Mouse (Mus musculus): ENCODE measurements around the gene Copa. TPM values are rescaled to one million over a fixed set of nuclear protein-coding genes. Genes with fewer than 3 reads are reported as not detected.

Gene Copa
- polyA plus RNA-seq, 1 experiment = 163 TPM

GRCm38 (mm10) chr1:172140160-172140559, 57.8 kb downstream of the Copa start:
- no peak overlapping the region for H3K9ac ChIP-seq (ENCODE audit: low read depth, poor library complexity, severe bottlenecking)
- TF ChIP-seq POLR2A (IDR thresholded peaks at IDR 0.05; ENCODE audit: insufficient read depth, low read length) (no peak), EP300 (IDR thresholded peaks at IDR 0.05; ENCODE audit: insufficient read depth, low read depth, low read length) (no peak), CTCF (IDR thresholded peaks at IDR 0.05; ENCODE audit: low read depth, low read length) (no peak)
- H3K4me1 ChIP-seq (ENCODE audit: control insufficient read depth, insufficient read depth, low read length) = no peaks in the 10 kb centered on the region
- no peaks in the 10 kb centered on the region for H3K9me3 ChIP-seq (replicated peaks; ENCODE audit: control insufficient read depth, insufficient read depth, low read length, poor library complexity, severe bottlenecking)
- no peak overlapping the region for H3K27ac ChIP-seq (ENCODE audit: insufficient read depth, low read length)
- peaks cover 9% of the 10 kb centered on the region for H3K36me3 ChIP-seq (ENCODE audit: control insufficient read depth, insufficient read depth, low read length, poor library complexity, severe bottlenecking)
- H3K4me3 ChIP-seq (ENCODE audit: low read depth, low read length) = no peak overlapping the region
- no peaks in the 10 kb centered on the region for H3K27me3 ChIP-seq (ENCODE audit: control insufficient read depth, insufficient read depth, low read length, poor library complexity, severe bottlenecking)

- no peak overlapping the region for H3K9ac ChIP-seq (ENCODE audit: low read depth, poor library complexity, severe bottlenecking)
- H3K4me3 ChIP-seq (ENCODE audit: low read depth, low read length) = no peak overlapping the region
- TF ChIP-seq POLR2A (IDR thresholded peaks at IDR 0.05; ENCODE audit: insufficient read depth, low read length) (no peak), CTCF (IDR thresholded peaks at IDR 0.05; ENCODE audit: low read depth, low read length) (no peak), EP300 (IDR thresholded peaks at IDR 0.05; ENCODE audit: insufficient read depth, low read depth, low read length) (no peak)
- H3K4me1 ChIP-seq (ENCODE audit: control insufficient read depth, insufficient read depth, low read length) = no peaks in the 10 kb centered on the region
- H3K9me3 ChIP-seq (replicated peaks; ENCODE audit: control insufficient read depth, insufficient read depth, low read length, poor library complexity, severe bottlenecking) = no peaks in the 10 kb centered on the region
- H3K27ac ChIP-seq (ENCODE audit: insufficient read depth, low read length) = no peak overlapping the region
- H3K36me3 ChIP-seq (ENCODE audit: control insufficient read depth, insufficient read depth, low read length, poor library complexity, severe bottlenecking) = peaks cover 4% of the 10 kb centered on the region
- H3K27me3 ChIP-seq (ENCODE audit: control insufficient read depth, insufficient read depth, low read length, poor library complexity, severe bottlenecking) = no peaks in the 10 kb centered on the region
Observed at GRCm38 (mm10) chr1:172140825-172141224, 58.5 kb downstream of the Copa start.

GRCm38 (mm10) chr1:172141529-172141928, 59.2 kb downstream of the Copa start:
- H3K4me3 ChIP-seq (ENCODE audit: low read depth, low read length) = no peak overlapping the region
- no peak overlapping the region for H3K9ac ChIP-seq (ENCODE audit: low read depth, poor library complexity, severe bottlenecking)
- H3K4me1 ChIP-seq (ENCODE audit: control insufficient read depth, insufficient read depth, low read length) = no peaks in the 10 kb centered on the region
- no peaks in the 10 kb centered on the region for H3K9me3 ChIP-seq (replicated peaks; ENCODE audit: control insufficient read depth, insufficient read depth, low read length, poor library complexity, severe bottlenecking)
- H3K27ac ChIP-seq (ENCODE audit: insufficient read depth, low read length) = no peak overlapping the region
- no peak for TF ChIP-seq POLR2A (IDR thresholded peaks at IDR 0.05; ENCODE audit: insufficient read depth, low read length)
- TF ChIP-seq EP300 (IDR thresholded peaks at IDR 0.05; ENCODE audit: insufficient read depth, low read depth, low read length) = no peak
- no peak for TF ChIP-seq CTCF (IDR thresholded peaks at IDR 0.05; ENCODE audit: low read depth, low read length)
- H3K27me3 ChIP-seq (ENCODE audit: control insufficient read depth, insufficient read depth, low read length, poor library complexity, severe bottlenecking) = no peaks in the 10 kb centered on the region
- no peaks in the 10 kb centered on the region; the same call in 1 of the 2 replicates for H3K36me3 ChIP-seq (ENCODE audit: control insufficient read depth, insufficient read depth, low read length, poor library complexity, severe bottlenecking)

- Histone ChIP-seq H3K9me3 (replicated peaks; ENCODE audit: control insufficient read depth, insufficient read depth, low read length, poor library complexity, severe bottlenecking) (no peaks in the 10 kb centered on the region), H3K36me3 (ENCODE audit: control insufficient read depth, insufficient read depth, low read length, poor library complexity, severe bottlenecking) (no peaks in the 10 kb centered on the region), H3K4me3 (ENCODE audit: low read depth, low read length) (no peak overlapping the region), H3K9ac (ENCODE audit: low read depth, poor library complexity, severe bottlenecking) (no peak overlapping the region), H3K27me3 (ENCODE audit: control insufficient read depth, insufficient read depth, low read length, poor library complexity, severe bottlenecking) (no peaks in the 10 kb centered on the region), H3K4me1 (ENCODE audit: control insufficient read depth, insufficient read depth, low read length) (no peaks in the 10 kb centered on the region), H3K27ac (ENCODE audit: insufficient read depth, low read length) (no peak overlapping the region)
- TF ChIP-seq CTCF (IDR thresholded peaks at IDR 0.05; ENCODE audit: low read depth, low read length) (peak; percentile 3), EP300 (IDR thresholded peaks at IDR 0.05; ENCODE audit: insufficient read depth, low read depth, low read length) (no peak), POLR2A (IDR thresholded peaks at IDR 0.05; ENCODE audit: insufficient read depth, low read length) (no peak)
Observed at GRCm38 (mm10) chr1:172143570-172143969, 61.2 kb downstream of the Copa start.

GRCm38 (mm10) chr1:172147835-172148278, 65.5 kb downstream of the Copa start, which contains the start of gene Dcaf8:
Gene Dcaf8 (plus strand): TSS chr1:172148084.
- H3K27ac ChIP-seq (ENCODE audit: insufficient read depth, low read length) = peak within 1 kb of the TSS; percentile 79
- peaks cover 16% of the 10 kb centered on the region for H3K36me3 ChIP-seq (ENCODE audit: control insufficient read depth, insufficient read depth, low read length, poor library complexity, severe bottlenecking)
- TF ChIP-seq EP300 (IDR thresholded peaks at IDR 0.05; ENCODE audit: insufficient read depth, low read depth, low read length) (0 out of 2 replicates have a peak, but pooled peaks have one; percentile 39), CTCF (IDR thresholded peaks at IDR 0.05; ENCODE audit: low read depth, low read length) (no peak), POLR2A (IDR thresholded peaks at IDR 0.05; ENCODE audit: insufficient read depth, low read length) (peak; percentile 35)
- no peaks in the 10 kb centered on the region for H3K4me1 ChIP-seq (ENCODE audit: control insufficient read depth, insufficient read depth, low read length)
- H3K9me3 ChIP-seq (replicated peaks; ENCODE audit: control insufficient read depth, insufficient read depth, low read length, poor library complexity, severe bottlenecking) = no peaks in the 10 kb centered on the region
- H3K4me3 ChIP-seq (ENCODE audit: low read depth, low read length) = peak within 1 kb of the TSS; percentile 96
- peak within 1 kb of the TSS; percentile 96 for H3K9ac ChIP-seq (ENCODE audit: low read depth, poor library complexity, severe bottlenecking)
- no peaks in the 10 kb centered on the region for H3K27me3 ChIP-seq (ENCODE audit: control insufficient read depth, insufficient read depth, low read length, poor library complexity, severe bottlenecking)

- H3K9me3 ChIP-seq (replicated peaks; ENCODE audit: control insufficient read depth, insufficient read depth, low read length, poor library complexity, severe bottlenecking) = no peaks in the 10 kb centered on the region
- peak overlapping the region; percentile 63 for H3K27ac ChIP-seq (ENCODE audit: insufficient read depth, low read length)
- H3K4me1 ChIP-seq (ENCODE audit: control insufficient read depth, insufficient read depth, low read length) = no peaks in the 10 kb centered on the region
- peaks cover 20% of the 10 kb centered on the region for H3K36me3 ChIP-seq (ENCODE audit: control insufficient read depth, insufficient read depth, low read length, poor library complexity, severe bottlenecking)
- no peaks in the 10 kb centered on the region for H3K27me3 ChIP-seq (ENCODE audit: control insufficient read depth, insufficient read depth, low read length, poor library complexity, severe bottlenecking)
- H3K4me3 ChIP-seq (ENCODE audit: low read depth, low read length) = peak overlapping the region; percentile 96
- TF ChIP-seq POLR2A (IDR thresholded peaks at IDR 0.05; ENCODE audit: insufficient read depth, low read length) = no peak
- TF ChIP-seq CTCF (IDR thresholded peaks at IDR 0.05; ENCODE audit: low read depth, low read length) = no peak
- H3K9ac ChIP-seq (ENCODE audit: low read depth, poor library complexity, severe bottlenecking) = peak overlapping the region; percentile 96
Observed at GRCm38 (mm10) chr1:172148279-172148954, 66.1 kb downstream of the Copa start.

Measured in ES-Bruce4 (cell line).